Mouse (Mus musculus) thymus, adult 2 months (tissue): ENCODE data around the gene Fgfr3.

Experiments
- CTCF ChIP-seq: fragments of 200-500 bp; IDR thresholded peaks from 2 replicates; pipeline ENCODE4 v1.5.1; 2012; ENCODE audit warnings: mild to moderate bottlenecking, control low read depth, low read length, moderate library complexity, borderline replicate concordance; ENCODE audit not compliant: control insufficient read depth, poor library complexity, insufficient read depth; ENCODE audit errors: extremely low read depth
- POLR2A ChIP-seq: fragments of 200-500 bp; IDR thresholded peaks from 2 replicates; pipeline ENCODE4 v1.6.1; 2012; ENCODE audit warnings: mild to moderate bottlenecking, low read length, control low read depth, moderate library complexity; ENCODE audit not compliant: control insufficient read depth, poor library complexity, insufficient read depth; ENCODE audit errors: extremely low read depth

DNA sequence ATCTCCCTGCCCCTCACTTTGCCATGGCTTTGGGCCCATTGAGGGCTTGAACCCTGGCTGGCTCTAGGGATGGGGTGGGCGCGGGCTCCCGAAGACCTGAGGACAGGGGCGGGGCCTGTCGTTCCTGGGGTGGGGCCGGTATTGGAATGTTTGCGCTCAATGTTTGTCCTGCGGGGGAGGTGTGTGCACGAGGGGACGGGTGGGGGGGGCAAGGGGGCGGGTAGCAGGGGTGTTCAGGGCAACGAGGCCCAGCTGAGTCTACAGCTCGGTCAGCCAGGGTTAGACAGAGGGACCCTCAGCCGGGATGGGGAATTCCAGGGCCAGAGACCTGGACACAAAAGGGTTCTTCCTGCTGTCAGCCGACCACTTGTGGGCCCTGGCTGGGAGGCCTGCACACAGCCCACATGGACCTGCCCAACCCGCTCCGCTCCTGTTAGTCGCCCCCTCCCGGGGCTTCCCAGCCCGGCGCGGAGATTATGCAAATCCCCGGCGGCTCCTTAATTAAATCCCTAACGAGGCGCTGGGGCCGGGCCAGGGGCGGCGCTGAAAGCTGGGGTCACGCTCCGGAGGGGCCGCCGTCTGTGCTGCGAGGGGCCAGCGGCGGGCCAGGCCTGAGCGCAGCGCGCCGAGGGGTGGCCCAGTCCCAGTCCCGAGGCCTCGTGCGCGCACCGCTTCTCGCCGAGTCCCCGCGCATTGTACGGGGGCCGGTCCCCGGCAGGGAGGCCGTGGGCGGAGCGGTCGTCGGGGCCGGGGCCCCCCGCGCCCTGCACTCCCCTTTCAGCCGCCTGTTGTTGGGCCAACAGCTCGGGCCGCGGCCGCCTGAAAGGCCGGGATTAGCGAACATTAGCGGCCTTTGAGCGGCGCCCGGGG lies 26.4 kb upstream of the Fgfr3 start:
- no peak for TF ChIP-seq CTCF
- TF ChIP-seq POLR2A: no peak
